Comparison of ENCODE assay signal across 10 mouse cellular contexts in the genomic region with DNA sequence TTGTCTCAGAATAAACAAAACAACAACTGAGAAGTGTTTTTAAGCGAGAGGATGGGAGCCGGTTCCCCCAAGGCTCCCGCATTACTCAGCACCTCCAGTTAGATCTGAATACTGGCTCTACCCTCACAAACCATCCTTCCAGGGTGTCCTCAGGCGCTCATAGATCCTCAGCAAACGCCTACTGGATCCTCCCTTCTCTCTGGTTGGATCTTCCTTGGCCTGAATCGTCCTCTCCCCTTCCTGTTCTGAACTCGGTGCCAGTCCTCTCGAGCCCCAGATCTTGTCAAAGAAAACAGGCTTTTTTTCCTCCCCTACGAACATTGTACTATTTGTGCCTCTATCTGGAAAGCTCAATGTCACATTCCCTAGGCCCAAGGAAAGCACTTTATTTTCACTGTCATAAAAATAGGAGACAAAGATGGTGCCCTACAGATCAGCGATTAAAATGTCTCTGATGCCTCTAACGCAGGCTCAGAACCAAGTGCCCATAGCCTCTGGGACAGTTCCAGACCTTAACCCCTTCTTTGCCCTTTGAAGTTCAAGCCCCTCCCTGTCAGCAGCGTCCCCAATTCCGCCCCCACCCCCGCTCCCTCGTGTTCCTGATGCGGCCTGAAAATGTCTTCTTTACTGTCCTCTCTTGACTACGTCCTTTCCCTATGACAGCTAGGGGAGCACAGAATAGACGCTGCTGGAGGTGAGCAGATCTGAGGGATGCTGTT. TPM values are rescaled to one million over a fixed set of nuclear protein-coding genes. Genes with fewer than 3 reads are reported as not detected.
A peak's percentile ranks its signal among the peaks of the same experiment; 100 is the strongest.
DNase-seq lines count a peak whose midpoint lies in the region; ATAC-seq and TF ChIP-seq lines count a peak whose summit lies in the region.
"Had no signal": no experiment of that assay in that cellular context is flagged by ENCODE, and none has a peak within 500 bp of the region (broad histone marks: within the 10 kb centered on the region; RNA-seq: fewer than 3 reads in every experiment).

No protein-coding gene starts in this region.

- DNase-seq in kidney, postnatal 25 days = no peak
- no peak for DNase-seq in hindbrain, embryonic 14.5 days (ENCODE audit: low spot score)
- DNase-seq in midbrain, postnatal 0 days (ENCODE audit: low spot score) = no peak
- no peak for DNase-seq in adipocyte (ENCODE audit: low spot score)
- DNase-seq in ovary, postnatal 14 days (ENCODE audit: low spot score) = no peak
- no peak for DNase-seq in urinary bladder, postnatal 25 days (ENCODE audit: low spot score)

- TF ChIP-seq CTCF in cortical plate, adult 2 months (IDR thresholded peaks at IDR 0.05; ENCODE audit: extremely low read depth, insufficient read depth, low read length) = no peak
- TF ChIP-seq CTCF in midbrain, postnatal 0 days (IDR thresholded peaks at IDR 0.05) = no peak

- ATAC-seq in kidney, embryonic 15.5 days (replicated peaks; ENCODE audit: low FRiP score) = no peak
- ATAC-seq in hindbrain, embryonic 14.5 days (ENCODE audit: low FRiP score) = 0 out of 2 replicates have a peak, but pooled peaks have one; percentile 4
- 0 out of 2 replicates have a peak, but pooled peaks have one; percentile 32 for ATAC-seq in midbrain, postnatal 0 days (ENCODE audit: low FRiP score)

- H3K27ac ChIP-seq in kidney, embryonic 15.5 days = peak overlapping the region; percentile 78
- H3K27ac ChIP-seq in cortical plate, adult 2 months (ENCODE audit: insufficient read depth, low read length) = peak overlapping the region; percentile 34
- peak overlapping the region; percentile 71; the same call in 1 of the 2 replicates for H3K27ac ChIP-seq in hindbrain, embryonic 14.5 days
- 0 out of 2 replicates have a peak overlapping the region, but pooled peaks have one; percentile 43 for H3K27ac ChIP-seq in midbrain, postnatal 0 days (ENCODE audit: low read depth, low read length)

- H3K4me2 ChIP-seq in kidney, embryonic 15.5 days = peak overlapping the region; percentile 49
- H3K4me2 ChIP-seq in hindbrain, embryonic 14.5 days (replicated peaks) = peak overlapping the region; percentile 43
- H3K4me2 ChIP-seq in midbrain, postnatal 0 days (ENCODE audit: low read depth, low read length, poor library complexity, severe bottlenecking) = peak overlapping the region; percentile 39

- peak; percentile 59; the same call in 1 of the 2 replicates for TF ChIP-seq POLR2A in cortical plate, adult 2 months (IDR thresholded peaks at IDR 0.05; ENCODE audit: extremely low read depth, insufficient read depth, low read length)

- peaks cover 22% of the 10 kb centered on the region for H3K4me1 ChIP-seq in kidney, embryonic 15.5 days
- peaks cover under 1% of the 10 kb centered on the region; the same call in 1 of the 2 replicates for H3K4me1 ChIP-seq in cortical plate, adult 2 months (ENCODE audit: control insufficient read depth, insufficient read depth, low read length)
- peaks cover 11% of the 10 kb centered on the region for H3K4me1 ChIP-seq in hindbrain, embryonic 14.5 days (replicated peaks; ENCODE audit: control insufficient read depth, insufficient read depth, low read length)
- peaks cover 13% of the 10 kb centered on the region for H3K4me1 ChIP-seq in midbrain, postnatal 0 days (ENCODE audit: insufficient read depth, low read length)

- no peaks in the 10 kb centered on the region for H3K27me3 ChIP-seq in kidney, embryonic 15.5 days
- H3K27me3 ChIP-seq in hindbrain, embryonic 14.5 days (ENCODE audit: control insufficient read depth, insufficient read depth, low read length) = no peaks in the 10 kb centered on the region
- H3K27me3 ChIP-seq in midbrain, postnatal 0 days (ENCODE audit: insufficient read depth, low read length) = no peaks in the 10 kb centered on the region

- H3K9me3 ChIP-seq in kidney, embryonic 15.5 days (replicated peaks) = no peaks in the 10 kb centered on the region
- H3K9me3 ChIP-seq in hindbrain, embryonic 14.5 days (ENCODE audit: control insufficient read depth, low read length) = no peaks in the 10 kb centered on the region
- H3K9me3 ChIP-seq in midbrain, postnatal 0 days (ENCODE audit: low read length) = no peaks in the 10 kb centered on the region

- 32% methylated on average over 18 of the region's 18 CpGs for WGBS in kidney, embryonic 15.5 days
- WGBS in hindbrain, embryonic 14.5 days = 30% methylated on average over 18 of the region's 18 CpGs
- 27% methylated on average over 18 of the region's 18 CpGs for WGBS in midbrain, postnatal 0 days

- H3K4me3 ChIP-seq in kidney, embryonic 15.5 days (replicated peaks) = peak overlapping the region; percentile 17
- no peak overlapping the region for H3K4me3 ChIP-seq in cortical plate, adult 2 months (ENCODE audit: insufficient read depth, low read length)
- H3K4me3 ChIP-seq in hindbrain, embryonic 14.5 days (replicated peaks; ENCODE audit: low read length) = no peak overlapping the region
- no peak overlapping the region; the same call in 1 of the 2 replicates for H3K4me3 ChIP-seq in midbrain, postnatal 0 days (ENCODE audit: low read depth, low read length)
- H3K4me3 ChIP-seq: myocyte had no signal

- no peak overlapping the region for H3K9ac ChIP-seq in kidney, embryonic 15.5 days
- H3K9ac ChIP-seq in hindbrain, embryonic 14.5 days = peak overlapping the region; percentile 16; the same call in 1 of the 2 replicates
- no peak overlapping the region for H3K9ac ChIP-seq in midbrain, postnatal 0 days (replicated peaks; ENCODE audit: low read length, poor library complexity, severe bottlenecking)

- H3K36me3 ChIP-seq in kidney, embryonic 15.5 days = no peaks in the 10 kb centered on the region
- H3K36me3 ChIP-seq in hindbrain, embryonic 14.5 days (replicated peaks; ENCODE audit: control insufficient read depth, insufficient read depth) = no peaks in the 10 kb centered on the region
- H3K36me3 ChIP-seq in midbrain, postnatal 0 days (ENCODE audit: insufficient read depth, low read length) = no peaks in the 10 kb centered on the region

RNA-seq across cellular contexts. Expression of gene Fabp6, which starts 25.7 kb away (rescaled TPM):
- polyA plus RNA-seq in kidney, embryonic 15.5 days (2015; fragmentation: Nextera tagmentation; extraction: Ambion mirVana) = not detected in 2 replicates
- 0.28 TPM in 1 of 2 replicates, not detected in the other for polyA plus RNA-seq in cortical plate, adult 2 months (2012; rRNA removed)
- polyA plus RNA-seq in hindbrain, embryonic 14.5 days (2014; fragmentation: Nextera tagmentation; extraction: Ambion mirVana) = not detected in 2 replicates
- not detected in 2 replicates for total RNA-seq in midbrain, postnatal 0 days (2014; rRNA removed)
- polyA plus RNA-seq in midbrain, postnatal 0 days (2015; fragmentation: Nextera tagmentation; extraction: Ambion mirVana) = not detected in 2 replicates
- polyA plus RNA-seq: frontal cortex, adult 2 months; myocyte had no signal

RNA-seq across cellular contexts. Expression of gene 4933415A04Rik, which starts 40.2 kb away (rescaled TPM):
- 7.0 and 8.2 TPM in 2 replicates for polyA plus RNA-seq in kidney, embryonic 15.5 days (2015; fragmentation: Nextera tagmentation; extraction: Ambion mirVana)
- polyA plus RNA-seq in cortical plate, adult 2 months (2012; rRNA removed) = 0.38 and 0.40 TPM in 2 replicates
- polyA plus RNA-seq in hindbrain, embryonic 14.5 days (2014; fragmentation: Nextera tagmentation; extraction: Ambion mirVana) = 2.2 and 3.3 TPM in 2 replicates
- total RNA-seq in midbrain, postnatal 0 days (2014; rRNA removed) = 0.27 and 0.85 TPM in 2 replicates
- polyA plus RNA-seq in midbrain, postnatal 0 days (2015; fragmentation: Nextera tagmentation; extraction: Ambion mirVana) = 1.6 and 2.3 TPM in 2 replicates
- polyA plus RNA-seq: myocyte had no signal

RNA-seq across cellular contexts. Expression of gene Pwwp2a, which starts 54.7 kb away (rescaled TPM):
- polyA plus RNA-seq in kidney, embryonic 15.5 days (2015; fragmentation: Nextera tagmentation; extraction: Ambion mirVana) = 29.1 and 30.6 TPM in 2 replicates
- 36.2 and 37.2 TPM in 2 replicates for polyA plus RNA-seq in cortical plate, adult 2 months (2012; rRNA removed)
- polyA plus RNA-seq in hindbrain, embryonic 14.5 days (2014; fragmentation: Nextera tagmentation; extraction: Ambion mirVana) = 42.1 and 42.7 TPM in 2 replicates
- 19.9 and 29.2 TPM in 2 replicates for total RNA-seq in midbrain, postnatal 0 days (2014; rRNA removed)
- polyA plus RNA-seq in midbrain, postnatal 0 days (2015; fragmentation: Nextera tagmentation; extraction: Ambion mirVana) = 16.9 and 18.8 TPM in 2 replicates
